Mouse (Mus musculus): ENCODE data around the gene Cd302. TPM values are rescaled to one million over a fixed set of nuclear protein-coding genes. Genes with fewer than 3 reads are reported as not detected.
A peak's percentile ranks its signal among the peaks of the same experiment; 100 is the strongest.

The Cd302 gene
- total RNA-seq (2017), result 17.9 to 44.5 TPM (median 30.5 TPM) in 3 replicates

DNA sequence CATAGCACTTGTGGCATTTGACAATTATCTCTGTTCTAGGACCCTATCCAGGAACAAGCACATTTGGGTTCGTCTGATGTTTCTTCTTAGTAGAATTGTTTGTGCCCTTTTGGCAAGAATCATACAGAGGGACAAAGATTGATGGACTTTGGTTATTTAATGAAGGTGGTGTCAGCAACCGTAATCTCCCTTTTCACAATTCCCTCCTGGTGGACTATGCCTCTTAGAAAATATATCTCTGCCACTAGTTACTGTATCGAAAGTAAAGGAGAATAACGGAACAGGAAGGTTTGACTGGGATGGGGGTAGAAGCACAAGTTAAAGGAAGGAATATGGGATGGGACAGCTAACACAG lies at the start of gene Cd302:
Cd302 (minus strand) TSS at position 22 of the 355 bp plus-strand sequence.
- ATAC-seq (replicated peaks; ENCODE audit: insufficient number of reproducible peaks, low FRiP score, low TSS enrichment, poor library complexity, severe bottlenecking), result no peak

DNA sequence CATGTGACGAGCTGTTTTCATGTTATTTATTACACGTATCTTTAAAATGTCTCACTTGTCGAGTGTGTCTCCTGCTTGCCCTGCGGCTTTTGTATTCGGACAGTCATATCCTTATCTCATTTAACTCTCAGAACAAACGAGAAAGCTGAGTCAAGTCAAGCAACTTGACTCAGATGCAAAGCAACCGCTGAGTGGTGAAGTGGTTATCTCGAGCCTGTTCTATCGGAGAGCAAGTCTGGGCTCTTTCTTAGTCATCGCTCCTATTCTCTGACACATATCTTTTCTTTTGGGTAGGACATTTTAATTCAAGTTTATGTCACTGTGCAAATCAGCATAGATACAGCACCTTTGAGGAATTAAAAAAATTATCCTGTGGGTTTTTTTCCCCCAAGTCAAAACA lies 44.4 kb upstream of the Cd302 start:
- no peak for ATAC-seq (replicated peaks; ENCODE audit: insufficient number of reproducible peaks, low FRiP score, low TSS enrichment, poor library complexity, severe bottlenecking)

- no peak for ATAC-seq (replicated peaks; ENCODE audit: insufficient number of reproducible peaks, low FRiP score, low TSS enrichment, poor library complexity, severe bottlenecking)
These were observed 43.3 kb upstream of the Cd302 start for GRCm38 (mm10) chr2:60327581-60327980.

DNA sequence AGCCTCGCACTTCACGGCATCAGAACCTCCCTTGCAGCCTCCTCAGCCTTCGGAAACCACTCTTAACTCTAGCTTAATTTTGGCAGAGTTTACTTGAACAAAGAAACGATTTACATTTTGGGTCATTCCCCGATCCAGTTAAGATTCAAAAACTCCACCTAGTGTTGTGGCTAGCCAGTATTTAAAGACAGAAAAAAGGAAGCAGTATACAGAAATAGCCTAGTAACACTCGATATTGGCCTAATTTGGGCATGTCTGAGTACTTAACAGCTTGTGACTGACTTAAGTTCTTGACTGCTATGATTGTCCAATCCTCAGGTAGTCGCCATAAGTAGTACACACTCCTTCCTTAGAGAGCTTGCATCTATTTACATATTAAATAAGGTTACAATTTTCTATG lies 42.7 kb upstream of the Cd302 start:
- no peak for ATAC-seq (replicated peaks; ENCODE audit: insufficient number of reproducible peaks, low FRiP score, low TSS enrichment, poor library complexity, severe bottlenecking)

DNA sequence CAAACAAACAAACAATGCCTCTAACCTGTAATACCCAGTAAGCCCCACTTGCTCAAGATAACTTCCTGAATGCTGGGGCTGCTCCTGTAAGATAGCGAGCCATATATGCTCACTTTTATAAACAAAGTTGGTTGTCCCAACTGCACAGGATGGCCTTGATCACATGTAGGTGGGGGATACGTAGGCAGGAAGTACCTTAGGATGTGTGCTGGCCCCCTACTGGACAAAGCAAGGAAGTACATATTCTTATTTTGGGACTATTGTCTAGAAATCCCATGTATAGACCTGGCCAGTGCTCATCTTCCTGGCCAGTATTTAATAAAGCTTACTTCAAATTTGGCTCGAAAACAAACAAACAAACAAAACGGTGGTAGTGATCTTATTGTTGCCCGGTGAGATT lies 39.1 kb upstream of the Cd302 start:
- peak; percentile 73 for ATAC-seq (replicated peaks; ENCODE audit: insufficient number of reproducible peaks, low FRiP score, low TSS enrichment, poor library complexity, severe bottlenecking)

DNA sequence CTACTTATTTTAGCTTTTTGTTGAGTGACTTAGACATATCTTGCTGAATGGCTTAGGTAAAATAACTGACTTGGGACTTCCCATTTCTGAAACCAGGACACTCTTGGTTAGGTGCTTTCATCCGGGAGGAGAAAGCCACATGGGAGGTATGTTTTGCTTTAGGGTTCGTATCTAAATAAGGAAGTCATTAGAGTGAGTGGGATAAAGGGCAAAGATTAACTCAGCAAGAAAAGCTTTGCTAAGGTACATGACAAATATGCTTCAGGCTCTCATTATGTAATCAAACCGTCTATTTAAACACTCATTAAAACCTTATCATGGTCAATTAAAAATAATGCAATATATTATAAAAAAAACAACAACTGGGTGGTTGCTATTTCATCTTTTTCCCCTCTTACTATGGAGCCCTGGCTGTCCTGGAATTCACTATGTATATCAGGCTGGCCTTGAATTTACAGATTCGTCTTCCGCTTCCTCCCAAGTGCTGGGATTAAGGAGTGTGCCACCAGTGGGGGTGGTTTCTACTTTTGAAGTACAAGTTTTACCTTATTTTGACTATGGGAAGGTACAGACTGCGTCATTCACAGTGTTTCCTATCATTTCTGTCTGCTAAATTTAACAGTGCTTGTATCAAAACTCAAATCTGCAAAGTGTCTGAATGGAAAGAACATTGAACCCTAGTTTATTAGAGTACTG lies 37.9 kb upstream of the Cd302 start:
- ATAC-seq (replicated peaks; ENCODE audit: insufficient number of reproducible peaks, low FRiP score, low TSS enrichment, poor library complexity, severe bottlenecking), result no peak

DNA sequence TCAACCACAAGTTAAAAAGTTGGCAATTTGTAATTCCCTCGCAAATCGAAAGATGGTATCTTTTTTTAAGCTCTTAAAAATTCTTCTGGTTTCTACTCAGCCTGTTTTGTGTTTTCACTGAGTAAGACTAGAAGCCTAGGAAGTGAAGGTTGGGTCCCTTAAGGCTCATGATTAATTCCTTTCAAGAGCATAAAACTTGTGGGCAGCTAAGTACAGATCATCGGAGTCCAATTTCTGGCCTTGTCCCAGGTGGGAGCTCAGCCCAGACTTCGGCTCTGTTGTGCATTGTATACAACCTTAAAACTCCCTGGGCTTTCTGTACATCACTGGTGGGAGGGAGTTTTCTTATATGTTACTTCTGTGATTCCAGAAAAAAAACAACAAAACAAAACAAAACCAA lies 19.5 kb upstream of the Cd302 start:
- no peak for ATAC-seq (replicated peaks; ENCODE audit: insufficient number of reproducible peaks, low FRiP score, low TSS enrichment, poor library complexity, severe bottlenecking)

DNA sequence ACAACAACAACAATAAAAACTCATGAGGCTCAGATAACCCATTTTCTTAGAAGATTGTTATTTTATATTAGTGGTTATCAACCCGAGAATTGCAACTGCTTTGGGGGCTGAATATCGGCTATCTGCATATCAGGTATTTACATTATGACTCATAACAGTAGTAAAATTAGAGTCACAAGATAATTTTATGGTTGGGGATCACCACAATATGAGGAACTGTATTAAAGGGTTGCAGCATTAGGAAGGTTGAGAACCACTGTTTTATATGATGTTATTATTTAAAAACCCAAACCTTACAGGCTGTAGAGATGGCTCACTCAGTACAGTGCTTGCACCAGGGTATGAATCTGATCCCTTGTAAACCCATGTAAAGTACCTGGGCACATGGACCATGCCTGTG lies 15.0 kb upstream of the Cd302 start:
- ATAC-seq (replicated peaks; ENCODE audit: insufficient number of reproducible peaks, low FRiP score, low TSS enrichment, poor library complexity, severe bottlenecking), result no peak

- ATAC-seq (replicated peaks; ENCODE audit: insufficient number of reproducible peaks, low FRiP score, low TSS enrichment, poor library complexity, severe bottlenecking), result peak; percentile 100
These were observed 14.0 kb upstream of the Cd302 start for GRCm38 (mm10) chr2:60298266-60298665.

GRCm38 (mm10) chr2:60291381-60291780 lies 7.1 kb upstream of the Cd302 start:
- no peak for ATAC-seq (replicated peaks; ENCODE audit: insufficient number of reproducible peaks, low FRiP score, low TSS enrichment, poor library complexity, severe bottlenecking)

GRCm38 (mm10) chr2:60289451-60289850 lies 5.2 kb upstream of the Cd302 start:
- no peak for ATAC-seq (replicated peaks; ENCODE audit: insufficient number of reproducible peaks, low FRiP score, low TSS enrichment, poor library complexity, severe bottlenecking)

GRCm38 (mm10) chr2:60288606-60289005 lies 4.3 kb upstream of the Cd302 start:
- ATAC-seq (replicated peaks; ENCODE audit: insufficient number of reproducible peaks, low FRiP score, low TSS enrichment, poor library complexity, severe bottlenecking), result peak; percentile 86

DNA sequence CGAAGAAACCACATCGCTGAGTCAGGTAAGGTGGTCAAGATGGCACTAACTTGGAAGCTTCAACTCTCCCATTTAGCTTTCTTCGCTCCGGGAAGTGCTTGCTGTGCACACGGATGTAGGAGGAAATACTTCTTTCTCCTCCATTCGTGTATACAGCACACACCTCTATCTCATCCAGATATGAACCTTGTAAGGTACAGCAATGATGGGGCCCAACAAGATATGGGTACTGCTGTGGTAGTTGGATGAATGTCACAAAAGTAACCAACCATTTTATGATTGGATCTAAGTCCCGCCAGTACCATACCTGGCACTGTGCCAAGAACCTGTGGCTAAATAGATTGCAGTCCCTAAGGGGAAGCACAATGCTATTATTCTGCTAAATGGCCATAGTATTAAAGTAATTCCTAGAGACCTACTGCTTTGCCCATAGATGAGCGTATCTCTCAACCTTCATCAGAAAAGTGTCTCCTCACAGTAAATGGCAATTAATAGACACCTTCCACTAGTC lies 874 bp upstream of the Cd302 start:
- ATAC-seq (replicated peaks; ENCODE audit: insufficient number of reproducible peaks, low FRiP score, low TSS enrichment, poor library complexity, severe bottlenecking), result no peak

GRCm38 (mm10) chr2:60283751-60284466 lies 379 bp downstream of the Cd302 start:
- ATAC-seq (replicated peaks; ENCODE audit: insufficient number of reproducible peaks, low FRiP score, low TSS enrichment, poor library complexity, severe bottlenecking), result peak; percentile 41

- ATAC-seq (replicated peaks; ENCODE audit: insufficient number of reproducible peaks, low FRiP score, low TSS enrichment, poor library complexity, severe bottlenecking), result no peak
These were observed 1.0 kb downstream of the Cd302 start for GRCm38 (mm10) chr2:60283208-60283750.

DNA sequence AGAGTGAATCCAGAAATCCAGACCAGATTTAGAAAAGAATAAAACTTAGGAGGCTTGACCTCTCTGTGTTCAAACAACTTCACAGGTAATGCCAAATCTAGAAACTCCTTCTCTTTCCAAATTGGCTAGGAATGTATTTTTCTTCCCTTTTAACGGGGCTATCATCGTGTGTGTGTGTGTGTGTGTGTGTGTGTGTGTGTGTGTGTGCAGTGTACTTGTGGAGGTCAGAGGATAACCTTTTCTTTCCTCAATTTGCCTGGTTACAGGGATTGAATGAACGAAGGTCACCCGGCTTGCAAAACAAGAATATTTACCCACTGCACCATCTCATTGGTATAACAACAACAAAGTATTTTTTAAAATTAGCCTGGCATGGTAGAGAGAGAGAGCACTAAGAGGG lies 1.7 kb downstream of the Cd302 start:
- no peak for ATAC-seq (replicated peaks; ENCODE audit: insufficient number of reproducible peaks, low FRiP score, low TSS enrichment, poor library complexity, severe bottlenecking)

DNA sequence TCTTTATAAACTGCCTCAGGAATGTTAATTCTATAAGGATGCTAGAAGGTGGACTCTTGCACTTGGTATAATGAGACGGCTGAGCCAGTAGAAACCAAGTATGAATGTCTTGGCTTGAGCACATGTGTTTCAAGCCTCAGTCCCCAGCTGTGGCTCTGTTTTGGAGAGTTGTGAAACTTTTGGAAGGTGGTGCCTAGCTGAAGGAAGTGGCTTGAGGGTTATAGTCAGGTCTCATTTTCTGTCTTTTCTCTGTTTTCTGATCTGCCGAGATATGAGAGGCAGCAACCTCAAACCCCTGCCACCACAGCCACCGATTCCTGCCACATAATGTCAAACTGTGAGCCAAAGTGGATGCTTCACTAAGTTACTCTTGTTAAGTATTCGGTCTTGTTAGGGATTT lies 5.7 kb downstream of the Cd302 start:
- ATAC-seq (replicated peaks; ENCODE audit: insufficient number of reproducible peaks, low FRiP score, low TSS enrichment, poor library complexity, severe bottlenecking), result no peak

DNA sequence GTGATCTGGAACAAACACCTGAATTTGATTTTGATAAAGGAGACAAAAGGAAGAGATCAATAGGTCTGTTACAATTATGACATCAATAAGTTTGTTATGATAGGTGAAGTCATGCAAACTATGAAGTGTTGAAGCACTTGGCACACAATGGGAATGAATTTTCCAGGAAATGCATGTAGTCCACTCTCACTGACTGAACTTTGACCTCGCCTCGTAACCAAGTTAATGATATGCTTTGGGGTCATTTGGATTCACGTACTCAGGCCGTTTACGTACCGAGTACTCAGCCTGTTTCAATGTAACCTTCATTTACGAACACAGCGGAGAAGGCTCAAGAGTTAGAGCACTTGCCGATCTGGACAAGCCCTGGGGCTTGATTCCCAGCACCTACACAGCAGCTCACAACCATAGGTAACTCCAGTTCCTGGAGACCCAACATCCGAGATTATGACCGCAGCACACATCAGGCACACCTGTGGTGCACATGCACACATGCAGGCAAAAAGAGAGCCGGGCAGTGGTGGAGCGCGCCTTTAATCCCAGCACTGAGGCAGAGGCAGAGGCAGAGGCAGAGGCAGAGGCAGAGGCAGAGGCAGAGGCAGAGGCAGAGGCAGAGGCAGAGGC lies 14.3 kb downstream of the Cd302 start:
- ATAC-seq (replicated peaks; ENCODE audit: insufficient number of reproducible peaks, low FRiP score, low TSS enrichment, poor library complexity, severe bottlenecking), result no peak

DNA sequence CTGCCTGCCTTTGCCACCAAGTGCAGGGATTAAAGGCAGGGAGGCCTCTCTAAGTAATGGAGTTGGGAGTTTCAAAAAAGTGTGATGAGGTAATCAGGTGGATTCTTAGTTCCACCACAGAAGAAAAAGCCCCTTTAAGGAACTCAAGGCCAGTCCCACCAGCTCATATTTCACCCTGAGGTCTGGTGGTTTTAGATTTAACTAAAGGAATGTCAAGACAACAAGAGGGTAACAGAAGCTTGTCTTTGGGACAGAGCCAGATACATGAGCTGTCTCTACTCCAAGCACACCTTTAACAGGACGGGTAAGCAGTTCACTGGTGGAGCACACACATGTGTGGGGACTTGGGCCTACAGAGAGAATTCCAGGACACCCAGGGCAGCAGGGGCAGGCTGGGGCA lies 16.7 kb downstream of the Cd302 start:
- ATAC-seq (replicated peaks; ENCODE audit: insufficient number of reproducible peaks, low FRiP score, low TSS enrichment, poor library complexity, severe bottlenecking), result no peak

Data from monocyte, adult 5-6 weeks (primary cell).